Mouse (Mus musculus) midbrain, embryonic 10.5 days (tissue): ENCODE results near the gene Arid5b. TPM values are rescaled to one million over a fixed set of nuclear protein-coding genes. Genes with fewer than 3 reads are reported as not detected.

ENCODE experiments used
- DNase-seq: peaks from one replicate; pipeline ENCODE4 v3.0.0-alpha.2; 2017; ENCODE audit warnings: low spot score
- H3K27ac ChIP-seq: fragments of 300-500 bp; sonication (generic); replicated peaks from 2 replicates; pipeline ENCODE4 v1.5.1; 2016; ENCODE audit warnings: mild to moderate bottlenecking
- H3K27me3 ChIP-seq: fragments of 300-500 bp; sonication (generic); 2 replicates; pipeline ENCODE4 v1.6.1; 2016; ENCODE audit warnings: low read depth, mild to moderate bottlenecking; ENCODE audit not compliant: poor library complexity, severe bottlenecking
- H3K36me3 ChIP-seq: fragments of 300-500 bp; sonication (generic); 2 replicates; pipeline ENCODE4 v1.6.1; 2016; ENCODE audit warnings: mild to moderate bottlenecking, moderate library complexity
- H3K4me1 ChIP-seq: fragments of 300-500 bp; sonication (generic); 2 replicates; pipeline ENCODE4 v1.6.1; 2016
- H3K4me3 ChIP-seq: fragments of 300-500 bp; sonication (generic); 2 replicates; pipeline ENCODE4 v1.5.1; 2016; ENCODE audit warnings: mild to moderate bottlenecking, moderate library complexity
- H3K9me3 ChIP-seq: fragments of 300-500 bp; sonication (generic); replicated peaks from 2 replicates; pipeline ENCODE4 v1.6.1; 2016; ENCODE audit warnings: mild to moderate bottlenecking
- WGBS: fragments of 180-500 bp; shearing (Covaris S2); methylation state at CpG from one replicate; pipeline ENCODE4 v1.1.7; 2016; 5-methylcytosine and 5-hydroxymethylcytosine counted together
- polyA plus RNA-seq: library from polyadenylated mRNA; unstranded; fragments of >200 nt; fragmentation: Nextera tagmentation; extraction: Ambion mirVana; gene quantifications from 2 replicates; pipeline ENCODE4 v1.2.1, GENCODE M21; 2016

Arid5b gene
- polyA plus RNA-seq, 1 experiment from 2014 or later = 7.8 TPM

DNA sequence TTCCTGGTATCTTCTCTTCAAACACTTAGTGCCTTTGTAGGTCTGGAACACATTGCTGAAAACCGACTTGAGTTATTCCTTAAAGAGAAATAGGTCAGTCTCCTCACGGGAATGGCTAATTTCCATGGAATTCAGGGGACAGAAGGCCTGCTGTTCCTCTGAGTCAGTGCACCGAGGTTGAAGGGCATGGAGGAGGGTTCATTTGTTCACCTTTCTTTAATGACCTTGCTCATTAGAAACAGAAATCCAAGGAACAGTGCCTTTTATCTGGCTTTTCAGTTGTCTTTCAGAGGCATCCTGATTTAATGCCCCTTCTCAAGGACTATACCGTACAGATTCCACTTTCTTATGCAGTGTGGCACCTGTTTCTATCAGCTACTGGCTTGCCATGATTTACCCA lies 18.9 kb downstream of the Arid5b start:
- H3K36me3 ChIP-seq = 0 out of 2 replicates have a peak, but pooled peaks cover 2% of the 10 kb centered on the region
- DNase-seq = no peak
- H3K4me1 ChIP-seq = peaks cover 3% of the 10 kb centered on the region; the same call in 1 of the 2 replicates
- no peaks in the 10 kb centered on the region for H3K27me3 ChIP-seq
- WGBS = 71% methylated on average over 4 of the region's 4 CpGs
- H3K4me3 ChIP-seq = no peak overlapping the region
- H3K27ac ChIP-seq = no peak overlapping the region
- no peaks in the 10 kb centered on the region for H3K9me3 ChIP-seq

DNA sequence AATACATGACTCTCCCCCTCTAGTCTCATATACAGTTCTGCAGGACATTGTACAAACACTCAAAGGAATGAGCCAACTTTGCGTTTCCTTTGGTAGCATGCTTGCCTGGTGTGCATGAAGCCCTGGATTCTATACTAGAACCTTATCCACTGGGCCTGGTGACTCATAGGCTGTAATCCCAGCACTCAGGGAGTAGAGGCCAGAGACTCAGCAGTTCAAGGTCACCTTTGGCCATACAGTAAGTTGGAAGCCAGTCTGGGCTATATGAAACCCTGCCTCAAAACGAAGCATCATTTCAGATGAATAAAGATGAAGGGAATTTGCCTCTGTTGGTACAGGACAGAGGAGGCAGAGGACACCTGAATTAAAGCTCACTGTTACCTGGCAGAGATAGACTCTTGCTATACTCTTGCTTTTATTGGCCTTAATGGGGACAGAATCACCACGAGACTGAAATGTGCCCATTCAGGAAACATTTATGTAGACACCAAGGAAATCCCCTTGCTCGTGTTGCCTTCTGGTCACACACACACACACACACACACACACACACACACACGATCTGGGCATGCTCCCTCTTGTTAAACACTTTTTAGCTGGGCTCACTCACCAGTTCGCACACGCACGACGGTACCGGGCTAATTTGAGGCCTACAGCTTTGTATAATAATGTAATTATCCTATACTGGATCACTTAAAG lies 21.0 kb downstream of the Arid5b start:
- no peaks in the 10 kb centered on the region for H3K36me3 ChIP-seq
- H3K9me3 ChIP-seq = no peaks in the 10 kb centered on the region
- no peak for DNase-seq
- peaks cover 3% of the 10 kb centered on the region; the same call in 1 of the 2 replicates for H3K4me1 ChIP-seq
- H3K4me3 ChIP-seq = no peak overlapping the region
- 92% methylated on average over 10 of the region's 10 CpGs for WGBS
- no peaks in the 10 kb centered on the region for H3K27me3 ChIP-seq
- no peak overlapping the region for H3K27ac ChIP-seq

DNA sequence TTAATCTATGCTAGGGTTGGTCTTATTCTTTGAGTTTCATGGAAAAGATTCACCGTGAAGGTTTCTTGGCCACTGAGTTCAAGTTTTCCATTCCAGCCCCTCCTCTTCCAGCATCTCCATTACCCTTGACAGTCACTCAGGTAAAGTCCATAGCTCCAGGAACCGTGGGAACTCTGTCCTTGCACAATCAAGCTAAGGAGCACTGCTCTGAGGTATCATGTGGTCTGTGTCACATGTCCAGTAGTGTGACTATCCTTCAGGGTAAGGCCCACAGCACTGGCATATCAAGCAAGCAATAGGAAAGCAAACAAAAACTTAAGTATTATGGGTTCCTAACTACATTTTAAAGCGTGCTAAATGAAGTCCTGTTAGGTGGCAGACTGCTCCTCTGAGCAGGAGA lies 22.4 kb downstream of the Arid5b start:
- Histone ChIP-seq H3K27me3 (no peaks in the 10 kb centered on the region), H3K4me1 (peaks cover 3% of the 10 kb centered on the region; the same call in 1 of the 2 replicates), H3K36me3 (no peaks in the 10 kb centered on the region), H3K27ac (no peak overlapping the region), H3K4me3 (no peak overlapping the region), H3K9me3 (no peaks in the 10 kb centered on the region)
- WGBS = 86% methylated on average over 3 of the region's 3 CpGs
- no peak for DNase-seq

DNA sequence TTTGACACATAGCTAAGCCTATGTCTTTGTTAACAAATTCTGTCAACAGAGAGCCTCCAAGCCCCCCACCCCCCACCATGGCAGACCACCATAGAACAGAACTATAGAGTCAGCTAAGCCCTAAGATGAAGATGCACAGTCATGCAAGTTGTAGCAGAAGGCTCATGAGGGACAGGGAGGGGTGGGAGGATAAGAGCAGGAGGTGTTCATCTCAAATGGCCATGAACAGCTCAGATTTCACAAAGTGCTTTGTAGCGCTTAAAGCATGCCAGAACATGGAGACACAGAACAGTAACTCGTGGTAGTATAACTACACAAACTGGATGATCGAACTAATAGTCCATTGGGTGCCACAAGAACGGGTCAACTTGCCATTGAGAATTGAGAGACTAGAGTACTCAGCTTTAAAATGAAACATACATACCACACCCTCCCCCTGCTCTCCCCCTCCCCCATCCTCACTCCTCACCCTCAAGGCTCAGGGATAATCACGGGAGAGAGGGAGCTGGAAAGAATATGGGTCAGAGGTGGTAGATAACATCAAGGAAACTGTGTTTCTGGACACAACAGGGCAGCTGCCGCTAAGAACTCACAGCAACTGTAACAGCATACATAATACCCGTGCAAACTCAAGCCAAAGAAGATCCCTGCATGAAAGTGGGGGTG lies 25.0 kb downstream of the Arid5b start:
- DNase-seq = no peak
- H3K36me3 ChIP-seq = no peaks in the 10 kb centered on the region
- no peak overlapping the region for H3K27ac ChIP-seq
- H3K4me3 ChIP-seq = no peak overlapping the region
- peaks cover 12% of the 10 kb centered on the region for H3K4me1 ChIP-seq
- no peaks in the 10 kb centered on the region for H3K27me3 ChIP-seq
- no peaks in the 10 kb centered on the region for H3K9me3 ChIP-seq
- whole genome bisulfite sequencing = 88% methylated on average over 7 of the region's 7 CpGs

DNA sequence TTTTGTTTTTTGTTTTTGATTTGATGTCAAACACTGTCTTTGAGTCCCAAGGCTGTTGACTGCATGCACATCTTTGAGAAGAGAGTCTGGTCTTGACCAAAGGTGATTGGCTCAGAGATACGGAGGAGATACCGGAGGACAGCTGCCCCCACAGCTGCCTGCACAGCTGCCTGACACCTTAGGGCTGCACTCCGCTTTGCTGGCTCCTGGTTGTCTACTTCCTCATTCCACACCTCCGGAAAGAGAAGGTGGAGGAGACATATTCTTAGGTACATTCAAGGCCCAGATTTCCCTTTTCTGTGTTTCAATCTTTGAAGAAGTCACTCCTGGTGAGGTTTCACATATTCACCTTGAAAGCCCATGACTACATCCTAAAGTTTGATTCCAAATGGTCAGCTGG lies 25.9 kb downstream of the Arid5b start:
- H3K9me3 ChIP-seq = no peaks in the 10 kb centered on the region
- DNase-seq = no peak
- no peaks in the 10 kb centered on the region for H3K36me3 ChIP-seq
- WGBS = 96% methylated on average over 4 of the region's 4 CpGs
- H3K27ac ChIP-seq = no peak overlapping the region
- no peak overlapping the region for H3K4me3 ChIP-seq
- H3K27me3 ChIP-seq = no peaks in the 10 kb centered on the region
- peaks cover 15% of the 10 kb centered on the region for H3K4me1 ChIP-seq

DNA sequence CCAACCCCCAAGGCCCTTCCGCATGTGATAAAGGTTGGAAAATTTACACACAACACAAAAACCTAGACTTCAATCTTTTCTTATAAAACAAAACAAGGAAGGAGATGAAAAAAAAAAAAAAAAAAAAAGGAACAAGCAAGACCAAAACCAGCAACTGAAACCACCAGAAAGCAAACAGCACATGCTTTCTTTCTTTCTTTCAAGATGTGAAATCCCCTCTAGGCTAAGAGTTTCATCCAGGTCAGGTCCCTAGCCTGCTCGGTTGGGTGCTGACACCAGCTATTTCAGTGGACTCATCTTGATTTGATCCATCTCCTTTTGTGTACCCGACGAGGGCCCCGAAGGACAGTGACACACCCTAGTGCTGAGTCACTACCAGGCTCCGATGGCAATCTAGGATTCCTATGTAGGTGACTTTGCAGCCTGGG lies 29.2 kb downstream of the Arid5b start:
- peaks cover 15% of the 10 kb centered on the region for H3K4me1 ChIP-seq
- H3K27me3 ChIP-seq = no peaks in the 10 kb centered on the region
- H3K4me3 ChIP-seq = no peak overlapping the region
- H3K9me3 ChIP-seq = no peaks in the 10 kb centered on the region
- 61% methylated on average over 6 of the region's 6 CpGs for WGBS
- peak overlapping the region; percentile 42; the same call in 1 of the 2 replicates for H3K27ac ChIP-seq
- H3K36me3 ChIP-seq = no peaks in the 10 kb centered on the region
- DNase-seq = peak; percentile 16

DNA sequence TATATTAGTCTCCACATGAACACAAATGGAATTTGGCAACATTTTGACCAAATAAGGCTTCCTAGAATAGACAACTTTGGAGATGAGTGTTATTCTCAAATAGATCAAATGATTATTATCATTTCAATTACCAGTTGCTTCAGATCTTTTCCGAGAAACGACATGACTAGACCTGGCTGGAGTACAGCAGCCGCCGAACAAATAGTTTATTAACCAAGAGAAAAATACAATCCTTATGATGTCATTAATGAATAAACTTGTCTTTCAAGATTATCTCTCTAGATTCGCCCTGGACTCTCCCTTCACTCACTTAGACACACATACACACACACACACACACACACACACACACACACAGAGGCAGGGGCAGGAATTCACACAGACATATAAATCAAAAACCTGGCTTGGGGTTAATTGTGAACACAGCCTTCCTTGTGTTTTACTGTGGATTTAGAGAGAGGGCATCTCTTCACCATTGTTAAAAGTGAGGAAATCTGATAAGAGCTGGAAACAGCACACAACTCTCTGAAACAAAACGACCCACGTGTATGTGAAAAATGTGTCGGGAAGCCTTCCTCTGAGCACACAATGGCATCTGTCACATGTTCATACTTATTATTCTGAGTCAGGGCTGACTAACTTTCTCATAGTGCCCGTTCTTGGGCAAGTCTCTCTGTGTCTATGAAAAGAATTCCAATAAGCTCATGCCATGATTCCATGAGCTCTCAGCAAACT lies 30.1 kb downstream of the Arid5b start:
- WGBS = 65% methylated on average over 9 of the region's 9 CpGs
- no peak for DNase-seq

DNA sequence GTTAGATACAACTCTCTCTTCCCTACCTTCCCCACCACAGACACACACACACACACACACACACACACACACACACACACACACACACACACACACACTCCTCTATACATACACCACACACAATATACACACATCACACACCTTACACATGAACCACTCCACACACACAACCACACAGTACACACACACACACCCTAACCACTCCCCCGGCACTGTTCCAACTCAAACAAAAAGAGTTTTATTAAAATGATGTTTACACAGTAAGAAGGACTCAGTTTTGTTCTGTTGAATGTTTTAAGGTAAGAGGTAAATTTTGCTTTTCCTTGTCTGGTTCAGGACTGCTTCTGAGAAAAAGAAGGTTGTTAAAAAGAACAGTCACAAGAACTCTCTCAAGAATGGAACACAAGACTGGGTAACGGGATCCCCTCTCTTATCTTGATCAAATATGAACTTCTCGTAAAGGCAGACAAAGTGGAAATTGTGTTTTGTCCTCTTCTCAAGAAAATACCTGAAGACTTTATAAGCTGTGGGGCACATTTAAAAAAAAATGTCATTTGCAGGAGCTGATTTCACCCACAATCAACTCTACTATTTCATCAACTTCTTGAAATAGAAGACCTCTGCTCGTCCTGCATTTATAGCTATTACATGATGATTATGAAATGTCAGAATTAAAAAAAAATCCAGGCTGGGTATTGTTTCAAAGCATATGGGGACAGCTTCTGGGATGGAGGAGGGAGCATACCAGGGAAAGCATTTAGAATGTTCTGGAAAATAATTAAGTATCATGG lies 30.9 kb downstream of the Arid5b start:
- no peak for DNase-seq
- Histone ChIP-seq H3K27me3 (no peaks in the 10 kb centered on the region), H3K27ac (no peak overlapping the region), H3K4me1 (peaks cover 15% of the 10 kb centered on the region), H3K9me3 (no peaks in the 10 kb centered on the region), H3K4me3 (no peak overlapping the region), H3K36me3 (peaks cover 5% of the 10 kb centered on the region)
- WGBS = 87% methylated on average over 4 of the region's 4 CpGs

More for the DNA sequence above, 30.1 kb downstream of the Arid5b start:
- Histone ChIP-seq H3K9me3 (no peaks in the 10 kb centered on the region), H3K4me3 (no peak overlapping the region), H3K27me3 (no peaks in the 10 kb centered on the region), H3K4me1 (peaks cover 15% of the 10 kb centered on the region), H3K27ac (peak overlapping the region; percentile 28; the same call in 1 of the 2 replicates), H3K36me3 (no peaks in the 10 kb centered on the region)

DNA sequence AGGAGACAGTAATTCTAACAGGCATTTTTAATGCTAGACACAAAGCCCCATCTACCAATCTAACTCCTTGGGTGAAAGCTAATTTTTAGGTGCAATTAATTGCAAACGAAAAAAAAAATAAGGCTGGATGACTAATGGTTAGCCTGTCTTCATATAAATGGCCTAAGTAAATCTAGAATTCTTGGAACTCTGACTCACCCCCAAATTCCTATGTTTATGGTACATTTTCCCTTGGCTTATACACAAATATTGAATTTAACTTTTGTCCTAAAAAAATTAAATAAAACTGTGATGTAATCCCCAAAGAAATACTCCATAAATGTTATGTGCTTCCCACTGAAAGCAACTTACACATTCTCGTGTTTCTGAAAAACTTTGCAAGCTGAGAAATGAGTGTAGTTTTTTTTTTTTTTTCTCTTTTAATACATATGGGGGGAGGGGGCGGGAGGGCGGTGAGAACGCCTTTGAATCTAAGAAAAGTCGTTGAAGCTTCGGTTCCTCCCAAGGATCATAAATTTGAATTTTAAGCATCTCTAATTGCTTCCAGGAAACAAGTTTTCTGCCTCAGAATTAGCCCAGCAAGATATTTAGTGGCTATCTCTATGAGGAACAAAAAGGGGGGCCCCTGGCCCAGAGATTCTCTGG lies 31.8 kb downstream of the Arid5b start:
- H3K4me1 ChIP-seq = peaks cover 15% of the 10 kb centered on the region
- 87% methylated on average over 7 of the region's 7 CpGs for WGBS
- no peak for DNase-seq
- H3K4me3 ChIP-seq = no peak overlapping the region
- H3K36me3 ChIP-seq = peaks cover 14% of the 10 kb centered on the region
- no peak overlapping the region for H3K27ac ChIP-seq
- no peaks in the 10 kb centered on the region for H3K9me3 ChIP-seq
- H3K27me3 ChIP-seq = no peaks in the 10 kb centered on the region

DNA sequence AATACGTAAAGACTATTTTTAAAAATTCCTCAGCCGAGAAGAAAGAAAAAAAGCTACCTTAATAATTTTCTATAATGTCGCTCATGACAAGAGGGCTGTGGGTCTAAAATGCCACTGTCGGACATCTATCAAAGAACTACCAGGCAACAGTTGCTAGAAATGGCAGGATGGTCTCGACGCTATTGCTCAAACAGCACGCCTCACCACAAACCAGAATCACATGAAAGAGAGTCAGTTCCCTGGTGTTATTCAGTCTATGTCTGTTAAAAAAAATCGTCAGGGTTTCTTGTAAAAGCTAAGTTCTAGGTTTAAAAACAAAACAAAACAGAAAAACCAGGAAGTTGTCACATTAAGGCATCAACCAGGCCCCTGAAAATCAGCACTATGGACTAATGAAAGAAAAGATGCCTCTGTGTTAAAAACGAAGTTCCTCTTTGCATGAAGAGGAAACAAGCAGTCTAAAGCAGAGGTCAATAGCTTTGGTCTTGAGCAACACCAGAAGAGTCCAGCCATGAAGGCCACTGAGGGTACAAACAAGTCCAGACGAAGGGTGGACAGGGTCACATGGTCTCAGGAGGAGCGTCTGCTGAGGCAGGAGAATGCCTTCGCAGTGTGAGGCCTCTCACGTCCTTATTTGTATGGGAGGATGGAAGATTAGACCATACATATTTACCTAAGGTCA lies 37.6 kb downstream of the Arid5b start:
- Histone ChIP-seq H3K27ac (no peak overlapping the region), H3K9me3 (no peaks in the 10 kb centered on the region), H3K4me3 (no peak overlapping the region), H3K36me3 (peaks cover 21% of the 10 kb centered on the region), H3K4me1 (peaks cover 5% of the 10 kb centered on the region; the same call in 1 of the 2 replicates), H3K27me3 (no peaks in the 10 kb centered on the region)
- DNase-seq = no peak
- WGBS = 91% methylated on average over 13 of the region's 13 CpGs

DNA sequence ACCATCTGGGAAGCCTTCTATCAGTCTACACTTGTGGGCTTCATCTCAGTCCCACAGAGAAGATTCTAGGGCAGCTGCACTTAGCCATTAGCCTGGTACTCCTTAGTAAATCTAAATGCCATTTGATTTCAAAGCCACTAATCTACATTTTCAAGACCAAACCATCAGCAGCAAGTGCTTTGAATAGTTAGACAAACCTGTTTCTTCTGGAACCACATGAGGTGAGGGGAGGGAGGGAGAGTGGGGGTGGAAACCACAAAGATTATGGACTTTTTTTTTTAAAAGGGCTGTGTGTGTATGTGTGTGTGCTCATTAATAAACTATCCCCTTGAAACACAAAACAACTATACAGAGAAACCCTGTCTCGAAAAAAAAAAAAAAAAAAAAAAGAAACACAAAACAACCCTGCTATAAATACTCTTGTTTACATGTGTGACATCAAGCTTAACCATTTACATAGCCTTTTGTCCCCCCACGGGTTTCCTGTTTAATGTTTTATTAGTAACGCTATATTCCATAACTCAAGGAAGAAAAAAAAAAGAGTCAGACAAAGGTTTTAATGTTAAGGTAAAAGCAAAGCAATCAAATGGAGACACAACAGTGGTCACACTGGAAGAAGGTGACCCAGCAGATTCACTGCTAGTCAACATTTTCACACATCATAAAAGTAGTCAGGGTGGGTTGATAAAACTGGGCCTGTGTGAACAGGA lies 38.3 kb downstream of the Arid5b start:
- DNase-seq = no peak
- H3K4me1 ChIP-seq = peaks cover 5% of the 10 kb centered on the region; the same call in 1 of the 2 replicates
- H3K9me3 ChIP-seq = no peaks in the 10 kb centered on the region
- H3K4me3 ChIP-seq = no peak overlapping the region
- H3K36me3 ChIP-seq = peaks cover 21% of the 10 kb centered on the region
- H3K27me3 ChIP-seq = no peaks in the 10 kb centered on the region
- no peak overlapping the region for H3K27ac ChIP-seq
- 84% methylated on average over 3 of the region's 3 CpGs for WGBS
